Mouse (Mus musculus) intestine, embryonic 16.5 days (tissue): ENCODE measurements at regions not wholly inside any gene's neighbourhood (a gene's known extent, or its start where the extent isn't known, plus 50 kb on each side); places are given as distances from the start of the nearest gene placed in this dataset.
"Not testable (repeated sequence)": the region's sequence is repeated elsewhere in the genome, so short reads cannot be mapped to it uniquely, and the experiment has no call there.

Experiments
- ATAC-seq: fragments of 200-750 bp; cut with Nextera tagmentation; 2 replicates; pipeline ENCODE4 v1.8.0; 2017; ENCODE audit warnings: moderate TSS enrichment, moderate library complexity
- H3K27ac ChIP-seq: fragments of 300-500 bp; sonication (generic); 2 replicates; pipeline ENCODE4 v1.5.1; 2014; ENCODE audit warnings: mild to moderate bottlenecking, low read length
- H3K27me3 ChIP-seq: fragments of 300-500 bp; sonication (generic); replicated peaks from 2 replicates; pipeline ENCODE4 v1.6.1; 2014; ENCODE audit warnings: low read length, control low read depth, mixed read lengths; ENCODE audit not compliant: control insufficient read depth, insufficient read depth
- H3K36me3 ChIP-seq: fragments of 300-500 bp; sonication (generic); 2 replicates; pipeline ENCODE4 v1.6.1; 2014; ENCODE audit warnings: low read length, control low read depth; ENCODE audit not compliant: control insufficient read depth, insufficient read depth
- H3K4me1 ChIP-seq: fragments of 300-500 bp; sonication (generic); 2 replicates; pipeline ENCODE4 v1.6.1; 2014; ENCODE audit warnings: low read length, control low read depth, mixed read lengths; ENCODE audit not compliant: control insufficient read depth, insufficient read depth
- H3K4me2 ChIP-seq: fragments of 300-500 bp; sonication (generic); 2 replicates; pipeline ENCODE4 v1.6.1; 2014; ENCODE audit warnings: low read depth, low read length, control low read depth
- H3K4me3 ChIP-seq: fragments of 300-500 bp; sonication (generic); 2 replicates; pipeline ENCODE4 v1.5.1; 2014; ENCODE audit warnings: mild to moderate bottlenecking, low read length
- H3K9ac ChIP-seq: fragments of 300-500 bp; sonication (generic); 2 replicates; pipeline ENCODE4 v1.6.1; 2014; ENCODE audit warnings: low read depth, low read length
- H3K9me3 ChIP-seq: fragments of 300-500 bp; sonication (generic); 2 replicates; pipeline ENCODE4 v1.6.1; 2016; ENCODE audit warnings: low read length, control low read depth; ENCODE audit not compliant: control insufficient read depth
- WGBS: fragments of 180-500 bp; shearing (Covaris S2); extraction: QIAGEN DNeasy Blood & Tissue Kit; methylation state at CpG from one replicate; pipeline ENCODE4 v1.1.7; 2014; 5-methylcytosine and 5-hydroxymethylcytosine counted together

- H3K4me3 ChIP-seq, result no peak overlapping the region
- H3K27me3 ChIP-seq, result no peaks in the 10 kb centered on the region
- no peaks in the 10 kb centered on the region for H3K4me1 ChIP-seq
- no peak overlapping the region for H3K4me2 ChIP-seq
- no peaks in the 10 kb centered on the region for H3K9me3 ChIP-seq
- 72% methylated on average over 3 of the region's 3 CpGs for WGBS
- H3K9ac ChIP-seq, result no peak overlapping the region
- H3K27ac ChIP-seq, result no peak overlapping the region
- no peaks in the 10 kb centered on the region for H3K36me3 ChIP-seq
- ATAC-seq, result no peak
Observed at GRCm38 (mm10) chr5:39215016-39215415, 338.4 kb upstream of the Clnk start.

GRCm38 (mm10) chr5:39212550-39212949 is 335.9 kb upstream of the Clnk start:
- Histone ChIP-seq H3K27ac (no peak overlapping the region), H3K4me1 (no peaks in the 10 kb centered on the region), H3K36me3 (no peaks in the 10 kb centered on the region), H3K9me3 (no peaks in the 10 kb centered on the region), H3K4me3 (no peak overlapping the region), H3K4me2 (no peak overlapping the region), H3K9ac (no peak overlapping the region), H3K27me3 (no peaks in the 10 kb centered on the region)
- ATAC-seq, result no peak

- no peak for ATAC-seq
Observed at GRCm38 (mm10) chr5:39198856-39199255, 322.2 kb upstream of the Clnk start.

GRCm38 (mm10) chr5:39191153-39191552 is 314.5 kb upstream of the Clnk start:
- not testable (repeated sequence) for H3K4me1 ChIP-seq, H3K4me2 ChIP-seq, ATAC-seq, H3K9me3 ChIP-seq, H3K4me3 ChIP-seq, H3K36me3 ChIP-seq, H3K27me3 ChIP-seq, H3K9ac ChIP-seq, H3K27ac ChIP-seq
- 86% methylated on average over 2 of the region's 4 CpGs for WGBS

More at GRCm38 (mm10) chr5:39198856-39199255, 322.2 kb upstream of the Clnk start:
- Histone ChIP-seq H3K9ac (no peak overlapping the region), H3K9me3 (no peaks in the 10 kb centered on the region), H3K36me3 (no peaks in the 10 kb centered on the region), H3K4me2 (no peak overlapping the region), H3K27me3 (no peaks in the 10 kb centered on the region), H3K4me3 (no peak overlapping the region), H3K4me1 (no peaks in the 10 kb centered on the region), H3K27ac (no peak overlapping the region)

- H3K9ac ChIP-seq, result no peak overlapping the region
- H3K4me3 ChIP-seq, result no peak overlapping the region
- H3K4me2 ChIP-seq, result no peak overlapping the region
- no peaks in the 10 kb centered on the region for H3K4me1 ChIP-seq
- H3K27me3 ChIP-seq, result no peaks in the 10 kb centered on the region
- no peaks in the 10 kb centered on the region for H3K36me3 ChIP-seq
- WGBS, result 73% methylated on average over 2 of the region's 2 CpGs
- H3K27ac ChIP-seq, result no peak overlapping the region
- ATAC-seq, result no peak
- H3K9me3 ChIP-seq, result no peaks in the 10 kb centered on the region
Observed at GRCm38 (mm10) chr5:39181616-39182402, 305.2 kb upstream of the Clnk start.

GRCm38 (mm10) chr5:39181028-39181427 is 304.4 kb upstream of the Clnk start:
- Histone ChIP-seq H3K4me1 (no peaks in the 10 kb centered on the region), H3K4me2 (no peak overlapping the region), H3K4me3 (no peak overlapping the region), H3K9me3 (no peaks in the 10 kb centered on the region), H3K36me3 (no peaks in the 10 kb centered on the region), H3K27ac (no peak overlapping the region), H3K27me3 (no peaks in the 10 kb centered on the region), H3K9ac (no peak overlapping the region)
- WGBS, result 47% methylated on average over 4 of the region's 4 CpGs
- no peak for ATAC-seq

- 78% methylated on average over 2 of the region's 2 CpGs for WGBS
- no peak for ATAC-seq
- H3K27me3 ChIP-seq, result no peaks in the 10 kb centered on the region
- no peaks in the 10 kb centered on the region for H3K36me3 ChIP-seq
- H3K4me2 ChIP-seq, result no peak overlapping the region
- no peak overlapping the region for H3K4me3 ChIP-seq
- H3K9me3 ChIP-seq, result no peaks in the 10 kb centered on the region
- no peaks in the 10 kb centered on the region for H3K4me1 ChIP-seq
- H3K27ac ChIP-seq, result no peak overlapping the region
- H3K9ac ChIP-seq, result no peak overlapping the region
Observed at GRCm38 (mm10) chr5:39177891-39178290, 301.3 kb upstream of the Clnk start.

GRCm38 (mm10) chr5:39176906-39177305 is 300.3 kb upstream of the Clnk start:
- 92% methylated on average over 2 of the region's 2 CpGs for WGBS
- no peak for ATAC-seq
- Histone ChIP-seq H3K4me1 (no peaks in the 10 kb centered on the region), H3K9me3 (no peaks in the 10 kb centered on the region), H3K27me3 (no peaks in the 10 kb centered on the region), H3K27ac (no peak overlapping the region), H3K4me3 (no peak overlapping the region), H3K9ac (no peak overlapping the region), H3K36me3 (no peaks in the 10 kb centered on the region), H3K4me2 (no peak overlapping the region)

GRCm38 (mm10) chr5:39173491-39173890 is 296.9 kb upstream of the Clnk start:
- no peaks in the 10 kb centered on the region for H3K36me3 ChIP-seq
- no peak overlapping the region for H3K4me3 ChIP-seq
- 89% methylated on average over 3 of the region's 3 CpGs for WGBS
- no peaks in the 10 kb centered on the region for H3K27me3 ChIP-seq
- no peaks in the 10 kb centered on the region for H3K4me1 ChIP-seq
- no peak overlapping the region for H3K4me2 ChIP-seq
- no peak for ATAC-seq
- H3K27ac ChIP-seq, result no peak overlapping the region
- no peaks in the 10 kb centered on the region for H3K9me3 ChIP-seq
- no peak overlapping the region for H3K9ac ChIP-seq

GRCm38 (mm10) chr5:39159651-39160050 is 283.0 kb upstream of the Clnk start:
- WGBS, result 87% methylated on average over 3 of the region's 3 CpGs
- H3K4me1 ChIP-seq, result no peaks in the 10 kb centered on the region
- H3K27ac ChIP-seq, result no peak overlapping the region
- no peaks in the 10 kb centered on the region for H3K36me3 ChIP-seq
- H3K27me3 ChIP-seq, result no peaks in the 10 kb centered on the region
- no peak overlapping the region for H3K9ac ChIP-seq
- H3K9me3 ChIP-seq, result no peaks in the 10 kb centered on the region
- ATAC-seq, result no peak
- no peak overlapping the region for H3K4me3 ChIP-seq
- H3K4me2 ChIP-seq, result no peak overlapping the region
